Mouse (Mus musculus): ENCODE measurements around the gene Narf.

Narf gene

DNA sequence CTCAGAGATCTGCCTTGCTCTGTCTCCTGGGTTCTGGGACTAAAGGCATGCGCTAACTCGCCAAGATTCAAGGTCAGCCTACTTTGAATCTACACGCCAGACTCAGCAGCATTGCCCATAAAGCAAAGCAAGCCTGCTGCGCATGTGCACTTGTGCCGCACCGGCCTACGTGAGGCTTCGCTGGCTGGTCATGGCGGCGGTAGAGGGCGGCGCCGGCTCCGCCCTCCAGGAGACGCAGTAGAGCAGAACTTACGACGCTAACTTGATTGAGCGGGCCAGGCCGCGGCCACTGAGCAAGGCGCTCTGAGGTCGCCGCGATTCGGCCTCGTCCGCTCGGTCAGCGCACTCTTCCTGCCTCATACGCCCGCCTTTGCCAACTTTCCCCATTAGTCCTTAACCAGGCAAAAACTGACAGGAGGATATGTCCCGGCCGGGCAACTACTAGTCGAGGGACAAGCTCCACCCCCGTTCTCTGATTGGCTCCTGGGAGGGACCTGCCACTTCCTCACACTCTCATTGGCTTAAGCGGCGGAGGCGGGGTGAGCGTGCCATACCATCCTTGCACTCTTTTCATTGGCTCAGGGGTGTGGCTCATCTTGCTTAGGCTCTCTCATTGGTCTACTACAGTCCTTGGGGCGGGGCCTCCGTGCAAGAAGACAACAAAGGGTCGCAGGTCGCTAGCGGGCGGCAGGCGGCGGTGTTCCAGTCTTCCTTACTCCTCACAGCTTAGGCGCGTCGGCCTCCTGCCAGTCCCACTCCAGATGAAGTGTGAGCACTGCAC, at the start of gene Narf:
TSS of gene Narf (plus strand) at position 690 of the 781 bp plus-strand sequence.
- DNase-seq (ENCODE audit: low read depth, low spot score): peak; percentile 100

DNA sequence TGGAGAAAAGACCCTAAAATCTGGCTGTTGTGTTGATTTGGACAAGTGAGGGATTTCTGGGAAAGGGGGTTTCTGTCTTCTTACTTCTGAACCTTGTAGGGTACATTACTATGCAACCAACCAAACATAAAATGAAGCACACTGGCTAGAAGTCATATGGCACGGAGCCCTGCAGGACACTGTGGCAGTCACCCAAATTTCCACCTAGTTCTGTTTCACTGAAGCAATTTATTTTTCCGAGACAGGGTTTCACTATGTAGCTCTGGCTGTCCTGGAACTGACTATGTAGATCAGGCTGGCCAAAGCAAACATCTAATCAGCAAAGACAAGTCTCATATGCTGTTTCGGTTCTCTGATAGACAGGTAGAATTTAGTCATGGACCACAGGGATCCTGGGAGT, 47.4 kb upstream of the Narf start:
- DNase-seq (ENCODE audit: low read depth, low spot score): no peak

GRCm38 (mm10) chr11:121192742-121193141, 44.3 kb upstream of the Narf start:
- DNase-seq (ENCODE audit: low read depth, low spot score): no peak

GRCm38 (mm10) chr11:121193415-121193814, 43.6 kb upstream of the Narf start:
- DNase-seq (ENCODE audit: low read depth, low spot score): no peak

- DNase-seq (ENCODE audit: low read depth, low spot score): no peak
Observed at GRCm38 (mm10) chr11:121198622-121199021, 38.4 kb upstream of the Narf start.

- no peak for DNase-seq (ENCODE audit: low read depth, low spot score)
Observed at GRCm38 (mm10) chr11:121199851-121200250, 37.2 kb upstream of the Narf start.

GRCm38 (mm10) chr11:121200781-121201180, 36.3 kb upstream of the Narf start:
- DNase-seq (ENCODE audit: low read depth, low spot score): no peak

- DNase-seq (ENCODE audit: low read depth, low spot score): no peak
Observed at GRCm38 (mm10) chr11:121201436-121202198, 35.4 kb upstream of the Narf start.

DNA sequence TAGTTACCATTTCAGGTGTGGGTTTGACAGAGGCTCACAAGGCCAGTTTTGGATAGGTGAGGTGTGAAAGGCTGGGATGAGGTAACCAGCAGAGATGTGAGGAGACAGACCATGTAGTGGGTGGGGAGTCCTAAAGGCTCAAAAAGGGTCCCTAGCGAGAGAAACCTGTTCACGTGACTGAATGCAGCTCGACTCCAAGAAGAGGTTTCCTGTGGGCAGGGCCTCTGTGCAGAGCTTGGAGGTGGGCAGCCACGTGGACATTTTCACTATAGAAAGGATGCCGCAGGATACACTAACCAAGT, 33.2 kb upstream of the Narf start:
- no peak for DNase-seq (ENCODE audit: low read depth, low spot score)

- peak; percentile 92 for DNase-seq (ENCODE audit: low read depth, low spot score)
Observed at GRCm38 (mm10) chr11:121204161-121205006, 32.7 kb upstream of the Narf start, which contains the start of the genes Hexdc and Ogfod3. Gene Hexdc, plus strand, starts transcription at chr11:121204433. Gene Ogfod3, minus strand, starts transcription at chr11:121204711.

DNA sequence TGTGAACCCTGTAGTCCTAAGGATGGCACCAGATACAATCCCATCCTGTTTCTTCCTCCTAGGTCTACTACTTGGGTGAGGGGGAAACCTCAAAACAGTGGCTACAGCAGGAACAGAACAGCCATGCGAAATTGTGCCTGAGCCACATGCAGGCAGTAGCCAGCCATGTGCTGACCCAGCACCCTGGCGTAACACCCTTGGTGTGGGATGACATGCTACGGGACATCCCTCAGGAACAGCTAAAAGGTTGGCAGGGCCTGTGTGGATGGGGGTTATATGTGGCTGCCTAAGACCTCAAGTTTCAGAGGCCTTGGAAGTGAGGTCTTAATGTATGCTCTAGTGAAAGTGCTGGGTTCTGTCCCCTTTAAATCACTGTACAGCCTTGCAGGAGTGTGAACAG, 20.2 kb upstream of the Narf start:
- DNase-seq (ENCODE audit: low read depth, low spot score): no peak

- DNase-seq (ENCODE audit: low read depth, low spot score): no peak
Observed at GRCm38 (mm10) chr11:121219776-121220175, 17.3 kb upstream of the Narf start.

- no peak for DNase-seq (ENCODE audit: low read depth, low spot score)
Observed at GRCm38 (mm10) chr11:121220771-121221170, 16.3 kb upstream of the Narf start.

GRCm38 (mm10) chr11:121221321-121222010, 15.6 kb upstream of the Narf start:
- DNase-seq (ENCODE audit: low read depth, low spot score): no peak

- no peak for DNase-seq (ENCODE audit: low read depth, low spot score)
Observed at GRCm38 (mm10) chr11:121228129-121229017, 8.7 kb upstream of the Narf start.

GRCm38 (mm10) chr11:121229018-121229439, 8.0 kb upstream of the Narf start, which contains the start of gene Cybc1:
Gene Cybc1, minus strand, starts transcription at chr11:121229322.
- DNase-seq (ENCODE audit: low read depth, low spot score): peak; percentile 64

DNA sequence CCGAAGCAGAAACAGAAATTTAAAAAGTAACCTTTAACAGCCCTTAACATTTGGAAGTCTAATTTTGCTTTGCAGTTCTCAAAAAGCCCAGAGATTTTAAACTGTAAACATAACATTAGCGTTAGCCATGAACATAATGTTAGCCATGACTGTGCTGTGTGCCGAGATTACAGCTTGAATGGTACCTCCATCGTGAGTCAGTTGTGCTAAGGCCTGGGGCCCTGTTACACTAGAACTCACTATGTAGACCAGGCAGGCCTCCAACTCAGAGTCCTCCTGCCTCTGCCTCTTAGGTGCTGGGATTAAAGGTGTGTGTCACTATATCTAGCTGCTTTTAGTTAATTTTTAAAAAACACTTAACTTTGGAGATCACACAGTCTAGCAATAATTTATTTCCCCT, 5.9 kb upstream of the Narf start:
- no peak for DNase-seq (ENCODE audit: low read depth, low spot score)

DNA sequence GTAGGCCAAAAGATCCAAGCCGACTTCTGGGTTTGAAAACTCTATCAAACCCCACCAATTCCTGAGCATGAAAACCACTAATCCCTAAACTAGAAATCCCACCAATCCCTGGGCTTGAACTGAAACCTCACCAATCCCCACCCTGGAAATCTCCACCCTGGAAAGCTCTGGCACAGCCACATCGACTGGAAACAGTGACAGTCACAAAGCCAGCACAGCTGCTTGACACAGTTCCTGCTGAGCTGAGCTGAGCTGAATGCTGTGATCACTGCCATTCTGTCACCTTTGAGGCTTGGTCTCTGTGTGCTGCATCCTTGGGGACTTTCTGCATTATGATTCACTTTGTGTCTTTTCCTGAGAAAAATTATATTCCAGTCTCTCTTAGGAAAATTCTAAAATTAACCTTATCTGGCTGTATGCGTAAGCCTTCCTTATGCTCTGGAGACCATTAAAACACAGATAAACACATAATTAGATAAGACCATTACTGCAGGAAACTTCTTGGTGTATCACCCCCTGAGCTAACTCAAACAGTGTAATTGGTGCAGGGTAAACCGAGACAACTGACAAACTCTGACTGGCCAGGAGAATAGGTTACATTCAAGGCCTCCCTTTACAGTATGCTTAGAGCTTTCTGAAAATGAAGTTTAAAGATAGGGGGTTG, 5.3 kb upstream of the Narf start:
- DNase-seq (ENCODE audit: low read depth, low spot score): no peak

DNA sequence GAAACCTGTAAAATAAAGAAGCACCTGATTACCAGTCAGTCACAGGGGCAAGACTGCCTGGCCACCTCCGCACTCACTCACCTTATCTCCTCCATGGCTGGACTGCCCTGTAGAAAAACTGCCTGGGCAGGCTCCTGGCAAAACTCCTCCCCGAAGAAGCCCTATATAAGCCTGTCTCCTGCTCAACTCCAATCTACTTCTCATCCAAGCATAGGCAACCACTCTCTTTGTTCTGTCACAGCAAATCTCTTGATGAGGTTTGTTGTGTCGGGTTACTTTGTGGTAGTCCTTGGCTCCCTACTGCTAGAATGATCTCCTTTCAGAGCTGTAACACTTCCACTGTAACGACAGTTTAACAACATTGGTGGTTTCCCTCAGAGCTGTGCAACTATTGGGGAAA, 4.3 kb upstream of the Narf start:
- DNase-seq (ENCODE audit: low read depth, low spot score): no peak
